Mouse (Mus musculus): Measurements from ENCODE around the gene Sfxn4.
"Not testable (repeated sequence)": the region's sequence is repeated elsewhere in the genome, so short reads cannot be mapped to it uniquely, and the experiment has no call there.

The Sfxn4 gene

DNA sequence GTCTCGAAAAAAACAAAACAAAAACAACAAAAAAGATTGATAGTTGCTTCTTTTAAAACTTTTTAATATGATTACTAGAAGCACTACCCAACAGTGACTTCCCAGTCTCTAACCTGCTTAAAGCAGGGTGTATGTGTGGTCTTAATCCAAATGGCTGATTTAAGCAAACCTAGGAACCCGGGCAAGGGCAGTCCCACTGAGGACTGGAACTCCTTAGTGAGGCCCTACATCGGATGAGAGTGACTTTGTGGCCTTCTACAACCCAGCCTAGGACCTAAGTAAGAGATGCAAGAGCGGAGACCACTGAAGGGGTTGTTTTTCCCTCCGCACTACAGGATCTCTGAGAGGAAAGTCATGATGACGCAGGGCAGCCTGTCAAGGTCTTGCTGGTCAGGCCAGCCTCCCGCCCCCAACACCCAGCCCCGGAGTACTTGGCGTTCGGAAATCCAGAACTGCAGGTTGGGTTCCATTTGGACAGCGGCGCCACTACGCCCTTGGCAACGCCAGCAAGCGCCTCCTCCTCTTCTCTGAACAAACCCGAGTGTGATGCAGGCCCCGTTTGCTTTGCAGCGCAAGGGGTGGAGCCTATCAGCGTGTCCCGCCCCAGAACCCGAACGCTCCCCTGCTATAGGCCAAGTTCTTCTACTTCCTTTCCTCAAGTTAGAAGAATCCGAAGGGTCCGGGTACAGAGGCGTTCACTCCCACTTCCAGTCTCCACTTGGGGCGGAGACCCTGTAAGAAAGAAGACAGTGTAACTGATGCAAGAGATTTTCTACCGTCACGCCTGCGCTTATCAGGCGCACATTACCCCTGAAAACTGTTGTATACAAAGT is at the start of gene Sfxn4:
Gene Sfxn4 (minus strand): TSS at position 612 of the 833 bp plus-strand sequence.
- DNase-seq: peak; percentile 94 to 96

GRCm38 (mm10) chr19:60910304-60910703 is 49.0 kb upstream of the Sfxn4 start:
- no peak for DNase-seq

GRCm38 (mm10) chr19:60905477-60905876 is 44.2 kb upstream of the Sfxn4 start:
- DNase-seq: no peak

DNA sequence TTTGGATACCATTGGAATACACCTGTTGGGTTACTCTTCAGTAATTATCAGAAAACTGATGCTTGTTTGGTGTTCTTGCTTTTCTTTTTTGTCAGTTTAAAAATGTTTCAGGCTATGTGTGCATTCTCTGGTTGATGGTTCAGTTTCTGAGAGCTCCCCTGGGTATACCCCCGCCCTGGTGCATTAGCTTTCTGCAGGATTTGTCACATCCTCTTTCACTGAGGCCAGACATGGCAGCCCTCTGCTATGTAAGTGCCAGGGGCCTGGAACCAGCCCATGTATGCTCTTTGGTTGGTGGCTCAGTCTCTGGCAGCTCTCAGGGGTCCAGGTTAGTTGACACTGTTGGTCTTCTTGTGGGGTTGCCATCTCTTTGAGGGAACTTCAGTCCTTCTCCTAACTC is 42.7 kb upstream of the Sfxn4 start:
- no peak for DNase-seq

GRCm38 (mm10) chr19:60903139-60903538 is 41.9 kb upstream of the Sfxn4 start:
- no peak for DNase-seq

DNA sequence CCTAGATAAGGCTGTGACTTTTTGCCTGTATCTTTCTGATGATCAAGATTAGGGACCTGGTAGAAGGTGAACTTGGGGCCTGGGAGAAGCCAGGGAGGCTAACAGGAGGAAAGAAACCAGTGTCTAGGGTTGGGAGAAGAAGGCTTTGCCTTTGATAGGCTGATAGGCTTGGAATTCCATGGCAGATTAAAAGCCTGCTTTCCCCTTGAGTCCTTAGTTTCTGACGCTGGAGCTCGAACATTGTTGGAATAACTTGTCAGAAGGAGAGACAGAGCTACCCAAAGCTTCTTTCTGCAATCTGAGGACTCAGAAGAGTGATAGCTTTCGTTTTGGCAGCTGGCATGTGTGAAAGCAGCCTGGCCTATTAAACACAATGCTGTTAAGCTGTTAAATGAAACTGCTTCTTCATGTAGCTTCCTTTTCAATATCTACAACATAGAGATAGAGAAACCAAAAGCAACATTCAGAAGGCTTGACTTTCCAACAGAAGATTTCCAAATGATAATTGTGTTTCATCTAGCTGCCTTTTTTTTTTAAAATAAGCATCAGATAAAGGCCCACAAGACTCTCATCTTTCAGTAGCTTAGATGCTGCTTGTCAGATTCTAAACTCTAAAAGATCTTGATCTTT is 34.1 kb upstream of the Sfxn4 start:
- DNase-seq: no peak

DNA sequence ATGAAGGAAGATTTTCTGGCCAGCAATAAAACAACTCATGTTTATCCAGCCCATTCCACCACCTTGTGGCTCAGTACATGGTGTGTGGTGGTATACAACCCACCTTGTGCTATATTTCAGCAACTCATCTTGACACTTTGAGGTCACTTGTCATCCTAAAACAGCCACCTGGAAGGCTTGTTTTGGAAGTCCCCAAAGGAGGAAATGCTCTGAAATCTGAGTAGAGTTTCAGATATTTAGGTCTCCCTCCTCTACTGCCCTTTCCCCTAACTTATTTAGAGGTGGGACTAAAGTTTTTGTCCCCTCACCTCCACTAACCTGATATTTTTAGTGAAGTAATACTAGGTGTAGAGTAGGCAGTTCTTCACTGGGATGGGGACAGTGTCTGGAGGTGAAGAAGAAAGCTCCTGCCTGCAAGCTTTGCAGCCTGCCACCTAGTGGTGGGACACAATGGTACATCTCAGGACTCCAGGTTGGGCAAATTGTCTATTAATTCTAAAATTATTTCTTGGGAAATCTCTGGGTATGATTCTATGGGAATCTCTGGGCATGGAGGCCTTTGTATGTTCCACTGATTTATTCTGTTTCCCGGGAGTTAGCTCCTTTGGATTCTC is 30.8 kb upstream of the Sfxn4 start:
- peak; percentile 66 to 91 for DNase-seq

GRCm38 (mm10) chr19:60891123-60891470 is 29.8 kb upstream of the Sfxn4 start:
- no peak for DNase-seq

GRCm38 (mm10) chr19:60890391-60891122 is 29.3 kb upstream of the Sfxn4 start:
- no peak for DNase-seq

- peak; percentile 96 to 99 for DNase-seq
Measured at GRCm38 (mm10) chr19:60889714-60890315, 28.5 kb upstream of the Sfxn4 start, which contains the start of gene Grk5. TSS of gene Grk5 (plus strand) at chr19:60889749.

DNA sequence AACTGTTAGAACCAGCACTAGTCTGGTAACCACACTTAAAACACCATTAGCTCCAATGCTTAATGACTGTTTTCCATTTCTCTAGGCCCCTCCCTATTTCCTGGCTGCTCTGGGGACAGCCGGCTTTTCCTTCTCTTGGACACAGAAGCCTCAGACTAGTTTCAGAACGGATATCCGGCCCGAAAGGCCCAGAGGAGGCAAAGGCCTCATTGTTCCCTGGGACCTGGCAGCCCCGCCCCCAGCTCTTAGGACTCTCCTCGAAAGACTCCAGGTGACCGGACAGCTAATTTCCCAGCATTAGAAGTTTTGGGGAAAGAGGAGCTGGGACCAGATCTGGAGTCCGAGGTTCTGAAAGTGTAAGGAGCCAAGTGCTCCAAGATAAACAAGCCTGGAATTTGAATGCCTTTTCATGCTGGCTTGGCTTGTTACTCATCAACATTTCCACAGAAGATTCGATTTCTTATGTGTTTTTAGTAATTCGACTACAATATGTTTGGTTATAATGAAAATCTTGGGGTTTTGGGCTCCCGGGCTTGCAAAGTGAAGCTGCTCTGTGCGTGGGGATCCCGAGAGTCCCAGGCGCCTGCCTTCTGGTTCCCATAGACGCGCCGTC is 27.9 kb upstream of the Sfxn4 start:
- DNase-seq: peak; percentile 87 to 90

DNA sequence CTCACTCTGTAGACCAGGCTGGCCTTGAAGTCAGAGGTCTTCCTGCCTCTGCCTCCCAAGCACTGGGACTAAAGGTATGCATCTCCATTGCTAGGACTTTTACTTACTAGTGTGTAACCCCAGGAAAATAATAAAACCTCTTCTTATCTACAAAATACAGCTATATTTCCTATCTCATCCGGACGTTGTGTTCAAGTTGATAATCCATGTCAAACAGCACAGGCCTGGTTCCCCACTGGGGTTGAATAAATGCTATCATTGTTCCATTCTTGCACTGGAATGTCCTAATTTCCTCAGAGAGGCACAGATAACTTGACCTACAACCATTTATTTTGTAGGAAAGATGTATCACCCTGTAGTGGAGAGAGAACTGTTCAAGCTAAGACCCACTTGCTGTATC is 26.4 kb upstream of the Sfxn4 start:
- no peak for DNase-seq

- DNase-seq: peak; percentile 53
Measured at GRCm38 (mm10) chr19:60883129-60883528, 21.9 kb upstream of the Sfxn4 start.

DNA sequence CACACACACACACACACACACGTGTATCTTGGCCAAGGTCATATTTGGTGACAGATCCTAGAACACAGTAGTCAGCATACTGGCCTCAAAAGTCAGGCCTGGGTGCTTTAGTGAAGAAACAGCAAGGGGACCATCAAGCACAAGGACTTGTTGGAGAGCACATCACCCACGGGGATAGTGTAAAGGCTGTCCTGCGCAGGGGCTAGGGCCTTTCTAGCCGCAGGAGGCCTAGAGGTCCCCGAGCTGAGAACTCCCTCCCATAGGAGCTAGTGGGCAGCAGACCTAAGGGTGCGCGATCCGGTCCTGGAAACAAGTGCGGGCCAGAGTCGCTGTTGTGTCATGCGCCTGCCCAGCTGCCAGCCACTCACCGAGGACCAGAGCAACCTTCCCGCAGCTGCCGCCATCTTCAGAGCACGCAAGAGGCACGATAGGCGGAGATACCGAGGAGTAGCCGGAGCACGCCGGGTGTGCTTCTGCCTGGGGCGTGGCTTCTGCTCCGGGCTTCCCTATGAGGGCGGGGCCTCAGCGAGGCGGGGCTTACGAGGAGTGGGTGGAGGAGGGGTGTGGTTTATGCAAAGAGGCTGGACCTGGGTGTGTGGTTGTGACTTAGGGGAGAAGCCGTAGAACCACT is 12.9 kb upstream of the Sfxn4 start, which contains the start of gene Prdx3:
Gene Prdx3 (minus strand): TSS at position 493 of the 631 bp plus-strand sequence.
- peak; percentile 98 for DNase-seq

DNA sequence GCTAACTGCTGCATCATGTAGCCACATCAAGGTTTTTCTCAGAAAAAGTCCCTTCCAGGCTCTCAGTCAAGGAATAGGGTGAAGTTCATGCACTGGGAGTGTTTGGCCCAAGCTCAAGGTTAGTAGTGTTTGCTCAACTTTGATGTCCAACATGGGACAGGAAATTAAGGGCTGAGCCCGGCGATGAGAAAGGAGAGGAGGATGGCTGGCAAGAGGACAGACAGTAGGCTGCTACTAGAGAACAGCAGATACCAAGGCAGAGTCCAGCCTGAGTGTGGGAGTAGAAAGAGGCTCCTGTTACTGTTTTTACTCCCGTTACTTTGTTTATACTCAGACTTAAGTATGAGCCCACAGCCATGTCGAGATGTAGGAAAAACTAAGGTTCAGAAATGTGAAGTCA is 12.2 kb upstream of the Sfxn4 start:
- peak in 1 of 2 experiments; percentile 45 for DNase-seq

GRCm38 (mm10) chr19:60872272-60872671 is 11.0 kb upstream of the Sfxn4 start:
- DNase-seq: no peak

- DNase-seq: no peak
Measured at GRCm38 (mm10) chr19:60871366-60871765, 10.1 kb upstream of the Sfxn4 start.

- no peak for DNase-seq
Measured at GRCm38 (mm10) chr19:60870489-60870888, 9.2 kb upstream of the Sfxn4 start.

DNA sequence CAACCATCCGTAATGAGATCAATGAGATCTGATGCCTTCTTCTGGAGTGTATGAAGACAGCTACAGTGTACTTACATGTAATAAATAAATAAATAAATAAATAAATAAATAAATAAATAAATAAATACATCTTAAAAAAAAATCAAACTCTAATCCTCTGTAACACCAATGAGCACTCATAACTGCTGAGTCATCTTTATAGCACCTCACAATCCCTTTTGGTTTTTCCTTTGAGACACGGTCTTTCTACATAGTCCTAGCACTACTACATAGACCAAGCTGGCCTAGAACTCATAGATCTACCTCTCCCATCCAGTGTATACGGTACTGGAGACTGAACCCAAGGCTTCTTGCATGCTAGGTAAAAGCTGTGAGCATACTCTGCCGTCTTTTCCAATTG is 4.9 kb upstream of the Sfxn4 start:
- DNase-seq: not testable (repeated sequence)

GRCm38 (mm10) chr19:60845731-60846130 is 15.5 kb downstream of the Sfxn4 start:
- DNase-seq: no peak

- DNase-seq: no peak
Measured at GRCm38 (mm10) chr19:60843324-60843723, 18.0 kb downstream of the Sfxn4 start.

- DNase-seq: peak; percentile 65 to 91
Measured at GRCm38 (mm10) chr19:60837747-60838146, 23.5 kb downstream of the Sfxn4 start.

All from kidney, postnatal 36 days (tissue).